Comparison of ENCODE assay signal across 21 mouse cellular contexts in genomic region chr10:89453794-89454193, GRCm38 (mm10). TPM values are rescaled to one million over a fixed set of nuclear protein-coding genes. Genes with fewer than 3 reads are reported as not detected.
DNase-seq lines count a peak whose midpoint lies in the region; ATAC-seq and TF ChIP-seq lines count a peak whose summit lies in the region.
"Had no signal": no experiment of that assay in that cellular context is flagged by ENCODE, and none has a peak within 500 bp of the region (broad histone marks: within the 10 kb centered on the region; RNA-seq: fewer than 3 reads in every experiment).

No protein-coding gene starts in this region.

- H3K4me3 ChIP-seq in lung, embryonic 14.5 days (ENCODE audit: low read depth, low read length) = no peak overlapping the region
- no peak overlapping the region for H3K4me3 ChIP-seq in macrophage (ENCODE audit: inconsistent target)
- no peak overlapping the region for H3K4me3 ChIP-seq in hindbrain, embryonic 10.5 days
- H3K4me3 ChIP-seq: forebrain, embryonic 12.5 days; heart, embryonic 15.5 days; midbrain, embryonic 10.5 days had no signal

- no peak overlapping the region for H3K4me2 ChIP-seq in lung, embryonic 14.5 days
- H3K4me2 ChIP-seq: forebrain, embryonic 12.5 days; heart, embryonic 15.5 days had no signal

- WGBS in lung, embryonic 14.5 days = 59% methylated on average over 3 of the region's 3 CpGs
- 19% methylated on average over 3 of the region's 3 CpGs for WGBS in macrophage (ENCODE audit: missing documents)
- WGBS in hindbrain, embryonic 10.5 days = 92% methylated on average over 3 of the region's 3 CpGs

- H3K9me3 ChIP-seq in lung, embryonic 14.5 days (ENCODE audit: low read depth, low read length) = no peaks in the 10 kb centered on the region
- H3K9me3 ChIP-seq in hindbrain, embryonic 10.5 days = no peaks in the 10 kb centered on the region
- H3K9me3 ChIP-seq: forebrain, embryonic 12.5 days; heart, embryonic 15.5 days; midbrain, embryonic 10.5 days had no signal

- H3K27me3 ChIP-seq in lung, embryonic 14.5 days (ENCODE audit: insufficient read depth, low read length) = no peaks in the 10 kb centered on the region
- H3K27me3 ChIP-seq in hindbrain, embryonic 10.5 days (ENCODE audit: insufficient read depth, poor library complexity, severe bottlenecking) = 0 out of 2 replicates have a peak, but pooled peaks cover 3% of the 10 kb centered on the region
- H3K27me3 ChIP-seq: forebrain, embryonic 12.5 days; heart, embryonic 15.5 days; Patski had no signal

- no peaks in the 10 kb centered on the region for H3K36me3 ChIP-seq in lung, embryonic 14.5 days (ENCODE audit: insufficient read depth)
- H3K36me3 ChIP-seq in macrophage (ENCODE audit: inconsistent target) = no peaks in the 10 kb centered on the region
- H3K36me3 ChIP-seq in hindbrain, embryonic 10.5 days = no peaks in the 10 kb centered on the region
- H3K36me3 ChIP-seq: forebrain, embryonic 12.5 days; heart, embryonic 15.5 days; midbrain, embryonic 10.5 days had no signal

- no peak for ATAC-seq in lung, embryonic 14.5 days (ENCODE audit: insufficient read depth)
- ATAC-seq: activated CD4-positive, CD25-positive, alpha-beta regulatory T cell, adult 4 months; Patski had no signal

- H3K9ac ChIP-seq in lung, embryonic 14.5 days = no peak overlapping the region
- H3K9ac ChIP-seq: forebrain, embryonic 12.5 days; heart, embryonic 15.5 days; liver, embryonic 14.5 days had no signal

- peak; percentile 11 for DNase-seq in lung, embryonic 14.5 days
- no peak for DNase-seq in lung, postnatal 4 days
- peak; percentile 42 for DNase-seq in R1 (ENCODE audit: low read depth, low spot score)
- DNase-seq in thymus, postnatal 25 days = peak; percentile 28
- no peak for DNase-seq in cerebellum, postnatal 36 days
- no peak for DNase-seq in adrenal gland, postnatal 14 days
- no peak for DNase-seq in hindbrain, embryonic 10.5 days (ENCODE audit: low spot score)
- DNase-seq: adrenal gland, postnatal 10 days; cerebellum, adult 18-20 months; gastrocnemius, postnatal 14 days; kidney, adult 9 months; lung, postnatal 10 days; retina, postnatal 1 day; right cerebral cortex, postnatal 4 days had no signal

- H3K27ac ChIP-seq in lung, embryonic 14.5 days (ENCODE audit: low read depth) = no peak overlapping the region
- peak overlapping the region; percentile 37; the same call in 1 of the 2 replicates for H3K27ac ChIP-seq in macrophage
- no peak overlapping the region for H3K27ac ChIP-seq in hindbrain, embryonic 10.5 days
- H3K27ac ChIP-seq: forebrain, embryonic 12.5 days; heart, embryonic 15.5 days; liver, embryonic 14.5 days; midbrain, embryonic 10.5 days had no signal

- H3K79me2 ChIP-seq in macrophage (ENCODE audit: inconsistent target) = no peaks in the 10 kb centered on the region

- no peak for TF ChIP-seq CTCF in lung, embryonic 14.5 days (IDR thresholded peaks at IDR 0.05; ENCODE audit: low read depth)

- no peaks in the 10 kb centered on the region for H3K4me1 ChIP-seq in lung, embryonic 14.5 days (ENCODE audit: insufficient read depth)
- no peaks in the 10 kb centered on the region for H3K4me1 ChIP-seq in hindbrain, embryonic 10.5 days (replicated peaks)

RNA-seq across cellular contexts. Expression of gene Gas2l3, which starts 10.0 kb away (rescaled TPM):
- 26.3 and 28.8 TPM in 2 replicates for polyA plus RNA-seq in lung, embryonic 14.5 days (2014; fragmentation: Nextera tagmentation; extraction: Ambion mirVana)
- total RNA-seq in macrophage (2018; cell fraction: chromatin; rRNA removed) = 100 to 1,000 TPM in 16 of 26 experiments, 10 to 100 TPM in 10; 57.6 to 249 (median 107) TPM
- 10 to 100 TPM; 17.8 to 68.4 (median 28.2) TPM for total RNA-seq in macrophage (2018; cell fraction: cytosol; rRNA removed)
- 100 to 1,000 TPM in 10 of 26 experiments, 10 to 100 TPM in 16; 33.0 to 169 (median 75.3) TPM for total RNA-seq in macrophage (2018; cell fraction: nucleus; rRNA removed)
- 20.4 to 29.3 TPM (median 24.3 TPM) in 3 replicates for polyA plus RNA-seq in macrophage (2018)
- 8.5 and 9.2 TPM in 2 replicates for total RNA-seq in adrenal gland, postnatal 14 days (2021)
- polyA plus RNA-seq in hindbrain, embryonic 10.5 days (2016; fragmentation: Nextera tagmentation; extraction: Ambion mirVana) = 9.7 and 15.7 TPM in 2 replicates

Comparison
In these comparisons a context has a peak if more than half of its experiments do, and no peak if none do; other contexts are left out.
1. DNase-seq: peak in lung, embryonic 14.5 days (single experiment), R1 (single experiment) and thymus, postnatal 25 days (single experiment); none in lung, postnatal 4 days (0 of 2), cerebellum, postnatal 36 days (0 of 2), adrenal gland, postnatal 14 days (single experiment) and hindbrain, embryonic 10.5 days (single experiment).